Mouse (Mus musculus): ENCODE results near the gene Gm20481. TPM values are rescaled to one million over a fixed set of nuclear protein-coding genes. Genes with fewer than 3 reads are reported as not detected.
A peak's percentile ranks its signal among the peaks of the same experiment; 100 is the strongest.
"Not testable (repeated sequence)": the region's sequence is repeated elsewhere in the genome, so short reads cannot be mapped to it uniquely, and the experiment has no call there.

The Gm20481 gene
- polyA plus RNA-seq, 1 experiment from 2014 or later, result not detected

DNA sequence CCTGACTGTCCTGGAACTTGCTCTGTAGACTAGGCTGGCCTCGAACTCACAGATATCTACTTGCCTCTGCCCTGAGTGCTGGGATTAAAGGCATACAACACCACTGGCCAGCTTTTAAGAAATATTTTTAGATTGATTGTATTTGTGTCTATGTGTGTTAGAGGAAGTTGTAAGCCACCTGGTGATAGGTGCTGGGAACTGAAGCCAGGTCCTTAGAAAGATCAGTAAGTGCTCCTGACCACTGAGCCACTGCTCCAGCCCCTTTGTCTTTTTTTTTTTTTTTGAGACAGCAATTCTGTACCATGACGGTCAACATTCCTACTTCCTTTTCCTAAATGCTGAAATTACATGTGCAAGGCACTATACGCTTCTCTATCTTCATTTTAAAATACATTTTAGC, 16.5 kb upstream of the Gm20481 start:
- WGBS, result 87% methylated on average over 3 of the region's 3 CpGs
- ATAC-seq (ENCODE audit: low FRiP score), result no peak
- Histone ChIP-seq H3K27ac (peak overlapping the region; percentile 92; the same call in 1 of the 2 replicates), H3K9ac (no peak overlapping the region), H3K4me1 (replicated peaks) (peaks cover 16% of the 10 kb centered on the region), H3K36me3 (peaks cover 18% of the 10 kb centered on the region), H3K4me3 (peak overlapping the region; percentile 80), H3K9me3 (no peaks in the 10 kb centered on the region), H3K27me3 (peaks cover 22% of the 10 kb centered on the region), H3K4me2 (peak overlapping the region; percentile 77; the same call in 1 of the 2 replicates)

DNA sequence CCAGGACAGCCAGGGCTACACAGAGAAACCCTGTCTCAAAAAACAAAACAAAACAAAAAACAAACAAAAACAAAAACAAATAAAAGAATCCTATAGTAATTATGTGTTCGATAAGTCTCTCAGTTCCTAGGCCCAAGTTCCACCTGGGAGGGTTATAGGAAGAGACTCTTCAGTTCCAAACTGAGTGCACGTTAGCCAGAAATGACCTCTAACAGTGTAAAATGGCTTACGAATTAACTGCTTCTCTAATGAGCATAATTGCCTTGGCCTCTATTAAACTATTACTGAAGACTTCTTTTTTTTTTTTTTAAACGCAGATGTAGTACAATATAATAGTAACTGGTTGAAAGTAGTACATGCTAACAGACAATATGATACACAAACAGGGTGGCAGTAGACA, 15.8 kb upstream of the Gm20481 start:
- peaks cover 22% of the 10 kb centered on the region for H3K27me3 ChIP-seq
- H3K4me1 ChIP-seq (replicated peaks), result peaks cover 16% of the 10 kb centered on the region
- H3K4me2 ChIP-seq, result no peak overlapping the region
- H3K9ac ChIP-seq, result no peak overlapping the region
- H3K27ac ChIP-seq, result no peak overlapping the region
- 92% methylated on average over 4 of the region's 4 CpGs for WGBS
- H3K4me3 ChIP-seq, result no peak overlapping the region
- peaks cover 18% of the 10 kb centered on the region for H3K36me3 ChIP-seq
- no peak for ATAC-seq (ENCODE audit: low FRiP score)
- no peaks in the 10 kb centered on the region for H3K9me3 ChIP-seq

DNA sequence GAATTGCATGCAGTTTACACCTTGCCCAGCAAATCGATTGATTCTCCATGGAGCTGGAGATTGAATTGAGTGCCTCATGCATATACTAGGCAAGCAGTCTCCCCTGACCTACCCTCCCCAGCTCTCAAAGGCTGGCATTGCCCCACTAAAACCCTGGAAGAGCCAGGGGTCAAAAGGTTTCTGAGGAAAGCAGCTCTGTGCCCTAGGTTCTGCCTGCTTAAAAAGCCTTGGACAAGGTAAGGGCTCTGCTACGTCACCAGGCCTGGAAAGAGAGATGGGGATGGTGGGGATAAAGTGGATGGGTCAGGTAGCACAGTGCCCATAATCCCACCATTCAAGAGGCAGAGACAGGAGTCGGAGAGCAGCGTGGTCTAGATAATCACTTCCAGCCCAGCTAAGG, 14.9 kb upstream of the Gm20481 start:
- no peak overlapping the region for H3K27ac ChIP-seq
- ATAC-seq (ENCODE audit: low FRiP score), result no peak
- peaks cover 28% of the 10 kb centered on the region for H3K27me3 ChIP-seq
- peaks cover 18% of the 10 kb centered on the region for H3K4me1 ChIP-seq (replicated peaks)
- no peaks in the 10 kb centered on the region for H3K9me3 ChIP-seq
- H3K4me3 ChIP-seq, result no peak overlapping the region
- peak overlapping the region; percentile 35; the same call in 1 of the 2 replicates for H3K9ac ChIP-seq
- H3K4me2 ChIP-seq, result no peak overlapping the region
- whole genome bisulfite sequencing, result 88% methylated on average over 4 of the region's 4 CpGs
- H3K36me3 ChIP-seq, result peaks cover 12% of the 10 kb centered on the region

DNA sequence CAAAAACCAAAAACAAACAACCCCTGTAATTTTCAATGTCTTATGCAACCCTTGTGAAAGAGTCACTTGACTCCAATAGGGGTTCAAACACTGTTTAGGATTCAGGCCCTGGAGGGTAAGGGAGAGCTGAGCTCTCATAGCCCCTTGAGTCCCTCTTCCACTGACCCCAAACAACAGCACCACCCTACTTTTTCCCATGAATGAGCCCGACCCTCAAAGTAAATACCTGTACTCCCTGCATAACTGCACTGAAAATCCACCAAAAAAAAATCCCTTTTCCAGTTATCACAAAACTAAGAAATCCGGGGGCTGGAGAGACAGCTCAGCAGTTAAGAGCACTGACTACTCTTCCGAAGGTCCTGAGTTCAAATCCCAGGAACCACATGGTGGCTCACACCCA, 13.8 kb upstream of the Gm20481 start:
- peaks cover 13% of the 10 kb centered on the region for H3K4me1 ChIP-seq (replicated peaks)
- peaks cover 37% of the 10 kb centered on the region for H3K27me3 ChIP-seq
- no peak for ATAC-seq (ENCODE audit: low FRiP score)
- H3K27ac ChIP-seq, result no peak overlapping the region
- H3K4me2 ChIP-seq, result no peak overlapping the region
- peaks cover 2% of the 10 kb centered on the region for H3K36me3 ChIP-seq
- WGBS, result 78% methylated on average over 3 of the region's 3 CpGs
- H3K9ac ChIP-seq, result no peak overlapping the region
- H3K9me3 ChIP-seq, result no peaks in the 10 kb centered on the region
- no peak overlapping the region for H3K4me3 ChIP-seq

DNA sequence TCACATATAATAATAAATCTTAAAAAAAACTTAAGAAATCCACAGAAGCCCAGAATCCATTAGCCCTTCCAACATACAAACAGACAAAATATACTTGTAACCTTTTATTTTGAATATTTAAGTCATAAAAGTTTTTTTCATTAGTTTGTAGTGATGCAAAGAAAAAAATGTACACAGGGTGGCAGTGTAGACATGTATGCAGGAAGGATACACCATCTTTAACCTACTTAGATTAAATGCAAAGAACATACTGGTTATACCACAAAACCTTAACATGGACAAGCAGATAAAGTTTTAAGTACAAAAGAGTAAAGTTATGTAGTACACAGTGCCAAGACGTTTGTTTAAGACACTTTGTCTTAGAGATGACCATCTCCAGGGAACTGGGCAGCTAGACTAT, 13.4 kb upstream of the Gm20481 start:
- Histone ChIP-seq H3K27me3 (peaks cover 41% of the 10 kb centered on the region), H3K9me3 (no peaks in the 10 kb centered on the region), H3K4me1 (replicated peaks) (peaks cover 11% of the 10 kb centered on the region), H3K9ac (no peak overlapping the region), H3K4me3 (no peak overlapping the region), H3K27ac (no peak overlapping the region), H3K4me2 (no peak overlapping the region), H3K36me3 (no peaks in the 10 kb centered on the region)
- no peak for ATAC-seq (ENCODE audit: low FRiP score)
- WGBS, result 44% methylated on average over 1 of the region's 1 CpGs

DNA sequence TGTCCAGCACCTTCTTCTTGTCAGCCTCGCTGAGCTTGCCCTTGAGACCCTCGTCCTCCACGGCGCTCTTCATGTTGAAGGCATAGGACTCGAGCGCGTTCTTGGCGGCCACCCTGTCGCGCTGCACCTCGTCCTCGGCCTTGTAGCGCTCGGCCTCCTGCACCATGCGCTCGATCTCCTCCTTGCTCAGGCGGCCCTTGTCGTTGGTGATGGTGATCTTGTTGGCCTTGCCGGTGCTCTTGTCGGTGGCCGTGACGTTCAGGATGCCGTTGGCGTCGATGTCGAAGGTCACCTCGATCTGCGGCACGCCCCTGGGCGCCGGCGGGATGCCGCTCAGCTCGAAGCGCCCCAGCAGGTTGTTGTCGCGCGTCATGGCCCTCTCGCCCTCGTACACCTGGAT, 12.4 kb upstream of the Gm20481 start:
- H3K9ac ChIP-seq; ATAC-seq (ENCODE audit: low FRiP score); H3K27ac ChIP-seq; H3K4me2 ChIP-seq; H3K36me3 ChIP-seq; H3K4me3 ChIP-seq; H3K9me3 ChIP-seq: not testable (repeated sequence)
- Histone ChIP-seq H3K4me1 (replicated peaks) (peaks cover 11% of the 10 kb centered on the region), H3K27me3 (peaks cover 49% of the 10 kb centered on the region)
- 28% methylated on average over 37 of the region's 40 CpGs for WGBS

DNA sequence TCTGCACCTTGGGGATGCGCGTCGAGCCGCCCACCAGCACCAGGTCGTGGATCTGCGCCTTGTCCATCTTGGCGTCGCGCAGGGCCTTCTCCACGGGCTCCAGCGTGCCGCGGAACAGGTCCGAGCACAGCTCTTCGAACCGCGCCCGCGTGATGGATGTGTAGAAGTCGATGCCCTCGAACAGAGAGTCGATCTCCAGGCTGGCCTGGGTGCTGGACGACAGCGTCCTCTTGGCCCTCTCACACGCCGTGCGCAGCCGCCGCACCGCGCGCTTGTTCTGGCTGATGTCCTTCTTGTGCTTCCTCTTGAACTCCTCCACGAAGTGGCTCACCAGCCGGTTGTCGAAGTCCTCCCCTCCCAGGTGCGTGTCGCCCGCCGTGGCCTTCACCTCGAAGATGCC, 11.7 kb upstream of the Gm20481 start:
- ATAC-seq (ENCODE audit: low FRiP score); H3K9me3 ChIP-seq; H3K9ac ChIP-seq; H3K4me3 ChIP-seq; H3K36me3 ChIP-seq; H3K27ac ChIP-seq; H3K4me2 ChIP-seq: not testable (repeated sequence)
- H3K27me3 ChIP-seq, result peaks cover 55% of the 10 kb centered on the region
- 33% methylated on average over 28 of the region's 40 CpGs for WGBS
- H3K4me1 ChIP-seq (replicated peaks), result peaks cover 11% of the 10 kb centered on the region

DNA sequence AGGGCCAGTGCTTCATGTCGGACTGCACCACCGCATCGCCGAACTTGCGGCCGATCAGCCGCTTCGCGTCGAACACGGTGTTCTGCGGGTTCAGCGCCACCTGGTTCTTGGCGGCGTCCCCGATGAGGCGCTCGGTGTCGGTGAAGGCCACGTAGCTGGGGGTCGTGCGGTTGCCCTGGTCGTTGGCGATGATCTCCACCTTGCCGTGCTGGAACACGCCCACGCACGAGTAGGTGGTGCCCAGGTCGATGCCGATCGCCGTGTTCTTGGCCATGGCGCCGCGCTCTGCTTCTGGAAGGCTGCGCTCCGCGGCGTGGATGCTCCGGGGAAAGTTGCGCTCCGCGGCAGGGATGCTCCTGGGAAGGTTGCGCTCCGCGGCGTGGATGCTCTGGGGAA, 11.0 kb upstream of the Gm20481 start:
- Histone ChIP-seq H3K4me2 (peak overlapping the region; percentile 71), H3K27me3 (peaks cover 61% of the 10 kb centered on the region), H3K4me1 (replicated peaks) (peaks cover 11% of the 10 kb centered on the region), H3K4me3 (peak overlapping the region; percentile 44), H3K9ac (peak overlapping the region; percentile 60; the same call in 1 of the 2 replicates)
- not testable (repeated sequence) for H3K27ac ChIP-seq, H3K36me3 ChIP-seq, H3K9me3 ChIP-seq
- ATAC-seq (ENCODE audit: low FRiP score), result peak; percentile 60
- WGBS, result 3% methylated on average over 28 of the region's 47 CpGs

DNA sequence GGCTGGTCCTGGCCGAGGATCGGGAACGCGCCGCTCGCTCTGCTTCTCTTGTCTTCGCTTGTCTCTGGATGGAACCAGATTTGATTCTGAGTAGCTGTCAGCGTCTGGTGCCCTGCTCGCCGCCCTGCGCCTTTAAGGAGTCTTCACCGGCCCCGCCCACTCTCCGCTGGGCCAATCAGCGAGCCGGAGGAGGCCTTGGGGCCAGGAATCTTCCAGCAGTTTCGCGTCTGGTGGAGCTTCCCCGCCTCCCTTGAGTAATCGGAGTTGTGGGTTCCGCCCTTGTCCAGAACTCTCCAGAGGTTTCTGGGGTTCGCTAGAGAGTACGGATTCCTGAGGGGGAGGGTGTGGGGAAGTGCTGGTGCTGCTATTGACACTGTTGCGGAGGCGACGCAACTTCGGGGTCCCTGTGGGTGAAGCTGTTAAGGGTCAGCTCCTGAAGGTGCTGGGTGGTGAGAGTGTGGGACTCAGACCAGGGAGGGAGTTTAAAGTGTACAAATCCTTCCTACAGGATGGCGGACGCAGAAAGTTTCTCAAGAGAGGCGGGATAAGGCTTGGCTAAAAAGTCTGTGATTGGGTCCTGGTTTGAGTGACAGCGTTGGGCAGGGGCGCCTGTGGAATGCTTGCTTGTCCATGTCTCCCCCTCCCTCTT, 10.5 kb upstream of the Gm20481 start, which contains the start of gene Hspa1b:
Gene Hspa1b (minus strand): TSS at position 109 of the 649 bp plus-strand sequence.
- peak within 1 kb of the TSS; percentile 82 for H3K27ac ChIP-seq
- H3K4me3 ChIP-seq, result peak within 1 kb of the TSS; percentile 44
- H3K4me2 ChIP-seq, result peak within 1 kb of the TSS; percentile 71
- peaks cover 63% of the 10 kb centered on the region for H3K27me3 ChIP-seq
- 0% methylated on average over 32 of the region's 32 CpGs for WGBS
- peaks cover 11% of the 10 kb centered on the region for H3K4me1 ChIP-seq (replicated peaks)
- not testable (repeated sequence) for H3K36me3 ChIP-seq, H3K9me3 ChIP-seq
- ATAC-seq (ENCODE audit: low FRiP score), result peak; percentile 92
- H3K9ac ChIP-seq, result peak within 1 kb of the TSS; percentile 60; the same call in 1 of the 2 replicates

DNA sequence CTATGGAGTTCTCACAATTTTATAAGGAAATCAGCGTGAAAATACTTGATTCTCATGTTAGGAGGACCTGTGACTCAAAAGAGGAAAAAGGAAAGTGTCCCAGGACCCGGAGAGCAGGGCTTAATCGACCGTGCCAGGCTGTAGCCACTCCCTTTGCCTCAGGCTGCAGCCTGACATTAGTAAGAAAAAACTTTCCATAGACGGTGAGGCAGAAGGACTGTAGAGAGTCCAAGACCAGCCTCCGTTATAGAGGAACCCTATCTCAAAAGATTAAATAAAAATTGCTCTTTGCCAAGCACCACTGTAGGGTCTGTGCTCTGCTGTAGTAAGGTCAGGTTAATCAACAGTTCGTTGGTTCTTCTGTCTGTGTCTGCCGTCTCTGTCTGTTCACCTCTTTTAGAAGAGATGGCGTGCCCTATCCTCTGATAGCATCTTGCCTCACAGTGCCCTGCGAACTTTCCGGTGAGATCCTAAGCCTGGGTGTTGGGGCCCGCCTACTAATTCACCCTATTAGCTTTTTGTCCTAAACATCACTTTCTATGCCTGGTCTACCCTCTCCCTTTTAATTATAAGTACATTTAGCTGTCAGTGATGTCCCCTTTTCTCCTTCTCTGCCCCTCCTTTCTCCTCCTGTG, 9.7 kb upstream of the Gm20481 start:
- Histone ChIP-seq H3K36me3 (no peaks in the 10 kb centered on the region), H3K27ac (no peak overlapping the region), H3K4me2 (peak overlapping the region; percentile 71), H3K9ac (peak overlapping the region; percentile 56; the same call in 1 of the 2 replicates), H3K9me3 (no peaks in the 10 kb centered on the region), H3K4me1 (replicated peaks) (peaks cover 11% of the 10 kb centered on the region), H3K27me3 (peaks cover 63% of the 10 kb centered on the region), H3K4me3 (peak overlapping the region; percentile 44)
- WGBS, result 14% methylated on average over 12 of the region's 12 CpGs
- ATAC-seq (ENCODE audit: low FRiP score), result 0 out of 2 replicates have a peak, but pooled peaks have one; percentile 7

DNA sequence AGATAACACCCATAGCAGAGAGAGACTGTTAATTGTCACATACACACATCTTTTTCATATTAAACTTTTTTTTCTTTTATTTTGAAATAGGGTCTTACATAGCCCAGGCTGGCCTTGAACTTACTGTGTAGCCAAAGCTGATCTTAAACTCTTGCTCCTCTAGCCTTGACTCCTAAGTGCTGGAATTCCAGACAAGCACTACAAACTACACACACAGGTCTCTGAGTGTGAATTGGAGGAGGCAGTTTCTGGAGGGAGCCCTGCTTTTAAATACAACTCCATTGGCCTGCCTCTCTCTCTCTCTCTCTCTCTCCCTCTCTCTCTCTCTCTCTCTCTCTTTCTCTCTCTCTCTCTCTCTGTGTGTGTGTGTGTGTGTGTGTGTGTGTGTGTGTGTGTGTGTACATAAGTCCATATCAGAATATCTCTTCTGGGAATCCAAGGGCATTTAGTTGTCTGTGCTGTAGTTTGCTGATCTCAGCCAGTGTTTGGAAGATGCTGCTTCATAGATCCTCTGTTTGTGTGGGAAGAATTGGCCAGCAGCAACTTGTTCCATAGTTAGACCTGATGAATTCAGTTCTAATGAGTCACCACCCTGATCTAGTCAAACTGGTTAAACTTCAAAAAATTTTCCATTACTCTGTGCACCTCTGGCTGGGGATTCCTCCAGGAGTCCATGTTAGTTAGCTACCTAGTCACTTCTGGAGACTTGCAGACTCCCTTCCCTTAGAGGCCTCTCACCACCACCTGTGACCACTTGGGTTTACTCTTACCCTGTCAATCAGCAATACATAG, 8.8 kb upstream of the Gm20481 start:
- no peaks in the 10 kb centered on the region for H3K36me3 ChIP-seq
- peaks cover 63% of the 10 kb centered on the region for H3K27me3 ChIP-seq
- no peak overlapping the region for H3K4me3 ChIP-seq
- H3K9me3 ChIP-seq, result no peaks in the 10 kb centered on the region
- no peak overlapping the region for H3K27ac ChIP-seq
- no peak overlapping the region for H3K4me2 ChIP-seq
- no peak overlapping the region for H3K9ac ChIP-seq
- no peak for ATAC-seq (ENCODE audit: low FRiP score)
- H3K4me1 ChIP-seq (replicated peaks), result peaks cover 11% of the 10 kb centered on the region

DNA sequence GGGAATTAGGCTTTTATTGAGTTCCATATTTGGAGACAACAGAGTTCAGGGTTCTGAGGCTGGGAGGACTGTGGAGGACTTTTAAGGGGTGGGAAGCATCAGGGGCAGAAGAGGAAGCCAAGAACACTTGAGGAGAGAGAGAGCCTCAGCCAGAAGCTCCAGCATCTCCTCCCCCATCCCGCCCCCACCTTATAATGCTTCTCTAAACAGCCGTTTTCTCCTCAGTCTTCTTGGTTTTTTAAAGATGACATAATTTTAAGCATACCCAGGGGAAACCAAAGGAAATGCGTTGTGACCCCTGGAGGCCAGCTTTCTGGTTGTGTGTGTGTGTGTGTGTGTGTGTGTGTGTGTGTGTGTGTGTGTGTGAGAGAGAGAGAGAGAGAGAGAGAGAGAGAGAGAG, 7.6 kb upstream of the Gm20481 start:
- no peak overlapping the region for H3K27ac ChIP-seq
- peaks cover 62% of the 10 kb centered on the region for H3K27me3 ChIP-seq
- no peak overlapping the region for H3K4me2 ChIP-seq
- no peak overlapping the region for H3K4me3 ChIP-seq
- peaks cover 11% of the 10 kb centered on the region for H3K4me1 ChIP-seq (replicated peaks)
- no peaks in the 10 kb centered on the region for H3K36me3 ChIP-seq
- no peaks in the 10 kb centered on the region for H3K9me3 ChIP-seq
- ATAC-seq (ENCODE audit: low FRiP score), result no peak
- no peak overlapping the region for H3K9ac ChIP-seq
- 37% methylated on average over 3 of the region's 3 CpGs for WGBS

Measured in hindbrain, embryonic 13.5 days (tissue).